In the genomic region with DNA sequence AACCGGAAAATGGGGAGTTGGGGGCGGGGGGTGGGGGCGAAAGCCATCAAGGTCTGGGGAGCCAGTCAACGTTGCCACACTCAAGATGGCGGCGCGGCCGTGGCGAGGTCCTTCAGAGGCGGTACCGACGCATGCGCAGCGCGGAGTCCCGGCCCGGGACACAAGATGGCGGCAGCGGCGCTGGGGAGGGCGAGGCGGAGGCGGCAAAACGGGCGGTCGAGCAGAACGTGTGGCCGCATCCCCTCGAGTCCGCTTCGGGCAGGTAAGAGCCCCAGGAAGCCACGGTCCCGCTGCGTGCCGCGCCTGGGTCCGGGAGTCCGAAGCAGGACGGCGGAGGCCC, we compare ENCODE assay signal across 8 mouse cellular contexts. TPM values are rescaled to one million over a fixed set of nuclear protein-coding genes. Genes with fewer than 3 reads are reported as not detected.
DNase-seq lines count a peak whose midpoint lies in the region; ATAC-seq and TF ChIP-seq lines count a peak whose summit lies in the region.

A gene (plus strand): TSS at position 77 of the 340 bp plus-strand sequence.

- peak; percentile 41 for DNase-seq in MEL-GATA-1-ER (ENCODE audit: extremely low read depth, low read depth)
- peak; percentile 95 for DNase-seq in cerebellum, adult 8-10 months
- peak; percentile 77 for DNase-seq in layer of hippocampus, adult 9-10 months (ENCODE audit: low spot score)
- DNase-seq in thymus, adult 2 months = peak; percentile 94

- TF ChIP-seq POLR2A in olfactory bulb, adult 2 months (IDR thresholded peaks at IDR 0.05; ENCODE audit: insufficient read depth, low read depth, low read length) = peak; percentile 76; the same call in 1 of the 2 replicates
- TF ChIP-seq POLR2A in thymus, adult 2 months (IDR thresholded peaks at IDR 0.05; ENCODE audit: control insufficient read depth, extremely low read depth, insufficient read depth, low read length, poor library complexity) = peak; percentile 85

- no peaks in the 10 kb centered on the region for H3K27me3 ChIP-seq in lung, embryonic 15.5 days
- H3K27me3 ChIP-seq in thymus, adult 2 months (ENCODE audit: control insufficient read depth, insufficient read depth, low read length) = no peaks in the 10 kb centered on the region

- TF ChIP-seq CTCF in olfactory bulb, adult 2 months (IDR thresholded peaks at IDR 0.05; ENCODE audit: insufficient read depth, low read depth, low read length) = no peak
- no peak for TF ChIP-seq CTCF in thymus, adult 2 months (IDR thresholded peaks at IDR 0.05; ENCODE audit: borderline replicate concordance, control insufficient read depth, extremely low read depth, insufficient read depth, low read length, poor library complexity)

- ATAC-seq in frontal cortex, adult (ENCODE audit: low TSS enrichment) = peak; percentile 68
- ATAC-seq in hematopoietic stem cell, adult 5-6 weeks (replicated peaks in 1 of 2; ENCODE audit: insufficient read depth in 1 of 2, low FRiP score in 2 of 2, low TSS enrichment in 1 of 2, low read depth in 1 of 2, poor library complexity in 2 of 2, severe bottlenecking in 2 of 2) = peak; percentile 47 to 51; a peak in 3 of 4 replicates
- ATAC-seq in lung, embryonic 15.5 days (ENCODE audit: borderline replicate concordance, extremely low read depth, low FRiP score, low TSS enrichment) = peak; percentile 86

- H3K9ac ChIP-seq in lung, embryonic 15.5 days = peak within 1 kb of the TSS; percentile 100

- H3K4me1 ChIP-seq in lung, embryonic 15.5 days = peaks cover 34% of the 10 kb centered on the region
- peaks cover 10% of the 10 kb centered on the region for H3K4me1 ChIP-seq in olfactory bulb, adult 2 months (ENCODE audit: control insufficient read depth, insufficient read depth, low read length)
- H3K4me1 ChIP-seq in thymus, adult 2 months (replicated peaks; ENCODE audit: control insufficient read depth, insufficient read depth, low read length) = peaks cover 15% of the 10 kb centered on the region

- peaks cover 15% of the 10 kb centered on the region for H3K36me3 ChIP-seq in lung, embryonic 15.5 days
- peaks cover 10% of the 10 kb centered on the region; the same call in 1 of the 2 replicates for H3K36me3 ChIP-seq in thymus, adult 2 months (ENCODE audit: control insufficient read depth, insufficient read depth, low read length)

- WGBS in lung, embryonic 15.5 days = 2% methylated on average over 38 of the region's 40 CpGs
- under 1% methylated on average over 40 of the region's 40 CpGs for WGBS in olfactory bulb, adult 2 months
- under 1% methylated on average over 34 of the region's 40 CpGs for WGBS in thymus, adult 2 months

- H3K27ac ChIP-seq in lung, embryonic 15.5 days = peak within 1 kb of the TSS; percentile 100
- H3K27ac ChIP-seq in olfactory bulb, adult 2 months (ENCODE audit: insufficient read depth, low read depth, low read length) = peak within 1 kb of the TSS; percentile 98
- peak within 1 kb of the TSS; percentile 94 for H3K27ac ChIP-seq in thymus, adult 2 months (ENCODE audit: control insufficient read depth, insufficient read depth, low read length)

- peak within 1 kb of the TSS; percentile 93 for H3K4me3 ChIP-seq in lung, embryonic 15.5 days
- peak within 1 kb of the TSS; percentile 73 for H3K4me3 ChIP-seq in olfactory bulb, adult 2 months (ENCODE audit: insufficient read depth, low read depth, low read length)
- peak within 1 kb of the TSS; percentile 91 for H3K4me3 ChIP-seq in thymus, adult 2 months (ENCODE audit: control insufficient read depth, insufficient read depth, low read length)

- no peaks in the 10 kb centered on the region for H3K9me3 ChIP-seq in lung, embryonic 15.5 days

- H3K4me2 ChIP-seq in lung, embryonic 15.5 days = peak within 1 kb of the TSS; percentile 85

RNA-seq across cellular contexts. Expression of the gene that starts here (rescaled TPM):
- 19.7 and 23.4 TPM in 2 replicates for total RNA-seq in hematopoietic stem cell, adult 5-6 weeks (2017)
- polyA plus RNA-seq in lung, embryonic 15.5 days (2015; fragmentation: Nextera tagmentation; extraction: Ambion mirVana) = 74.4 and 75.2 TPM in 2 replicates
- polyA plus RNA-seq in olfactory bulb, adult 2 months (2012; ENCODE audit: insufficient read depth, insufficient read length, low replicate concordance, missing spikeins) = not detected in 2 replicates
- 79.7 and 87.9 TPM in 2 replicates for polyA plus RNA-seq in thymus, adult 2 months (2012; rRNA removed)

Comparison
In these comparisons a context has a peak if more than half of its experiments do, and no peak if none do; other contexts are left out.
1. Peak in every context shown above with its lines: DNase-seq, ATAC-seq, H3K4me3 ChIP-seq and H3K27ac ChIP-seq.
2. DNase-seq: peak in every context shown above with its lines; median percentile 95 in cerebellum, adult 8-10 months; 94 in thymus, adult 2 months; 77 in layer of hippocampus, adult 9-10 months; 41 in MEL-GATA-1-ER.